Mouse (Mus musculus) thymus, adult 18-20 months (tissue): Measurements from ENCODE around the gene Gck.

Experiments
- DNase-seq, 2 experiments: peaks; one replicate each; pipeline ENCODE4 v3.0.0; 2022; ENCODE audit warnings: mixed read lengths in 2 of 2

Gene Gck

DNA sequence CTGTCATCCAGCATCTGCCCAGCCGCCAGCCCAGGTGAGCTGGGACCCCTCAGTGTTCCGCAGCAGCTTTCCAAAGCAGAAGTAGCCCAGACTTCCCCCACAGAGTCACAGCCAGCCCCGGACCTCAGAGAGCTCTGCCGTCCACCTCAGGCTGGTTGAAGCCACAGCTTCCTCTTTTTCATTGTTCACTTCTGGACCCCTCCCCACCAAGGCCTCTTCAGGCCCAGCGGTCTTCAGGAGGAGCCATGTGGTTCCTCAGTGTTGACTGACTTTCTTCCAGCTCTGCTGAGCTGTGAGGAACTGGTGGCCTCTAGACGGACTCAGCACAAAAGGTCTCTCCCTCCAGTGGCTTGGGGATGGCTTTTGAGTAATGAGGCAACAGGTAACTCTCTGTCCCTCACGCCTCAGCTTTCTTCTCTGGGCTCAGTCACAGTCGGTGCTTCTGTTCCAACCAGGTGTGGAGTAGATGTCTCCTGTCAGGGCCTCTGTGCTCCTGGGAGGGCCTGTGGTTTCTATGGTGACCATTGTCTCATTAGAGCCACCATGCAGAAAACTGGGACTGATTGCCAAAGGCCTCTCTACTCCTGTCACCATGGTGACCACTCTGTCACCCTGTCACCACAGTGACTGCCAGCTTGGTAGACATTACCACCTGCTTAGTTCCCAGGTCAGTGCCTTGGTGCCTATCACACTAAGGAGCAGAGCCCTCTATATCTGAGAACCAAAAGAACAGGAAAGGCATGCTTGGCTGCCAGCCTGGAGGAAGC, at the start of gene Gck:
Gene Gck, minus strand, starts transcription at position 496 of the 767 bp plus-strand sequence.
- no peak for DNase-seq

DNA sequence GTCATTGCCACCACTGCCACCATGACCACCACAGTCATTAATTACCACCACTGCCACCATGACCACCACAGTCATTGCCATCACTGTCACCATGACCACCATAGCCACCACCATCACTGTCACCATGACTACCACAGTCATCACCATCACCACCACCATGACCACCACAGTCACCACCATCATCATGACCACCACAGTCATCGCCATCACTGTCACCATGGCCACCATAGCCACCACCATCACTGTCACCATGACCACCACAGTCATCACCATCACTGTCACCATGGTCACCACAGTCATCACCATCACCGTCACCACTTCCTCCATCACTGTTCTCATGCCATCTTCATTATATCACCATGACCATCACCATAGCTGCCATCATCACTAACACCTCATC, 48.6 kb upstream of the Gck start:
- DNase-seq = no peak

GRCm38 (mm10) chr11:5995989-5996388, 46.1 kb upstream of the Gck start:
- peak; percentile 66 to 67 for DNase-seq

GRCm38 (mm10) chr11:5994880-5995279, 45.0 kb upstream of the Gck start:
- no peak for DNase-seq

GRCm38 (mm10) chr11:5994212-5994611, 44.3 kb upstream of the Gck start:
- no peak for DNase-seq

- peak in 1 of 2 experiments; percentile 21 for DNase-seq
These were observed 41.0 kb upstream of the Gck start for GRCm38 (mm10) chr11:5990910-5991309.

GRCm38 (mm10) chr11:5989954-5990593, 40.2 kb upstream of the Gck start:
- DNase-seq = no peak

DNA sequence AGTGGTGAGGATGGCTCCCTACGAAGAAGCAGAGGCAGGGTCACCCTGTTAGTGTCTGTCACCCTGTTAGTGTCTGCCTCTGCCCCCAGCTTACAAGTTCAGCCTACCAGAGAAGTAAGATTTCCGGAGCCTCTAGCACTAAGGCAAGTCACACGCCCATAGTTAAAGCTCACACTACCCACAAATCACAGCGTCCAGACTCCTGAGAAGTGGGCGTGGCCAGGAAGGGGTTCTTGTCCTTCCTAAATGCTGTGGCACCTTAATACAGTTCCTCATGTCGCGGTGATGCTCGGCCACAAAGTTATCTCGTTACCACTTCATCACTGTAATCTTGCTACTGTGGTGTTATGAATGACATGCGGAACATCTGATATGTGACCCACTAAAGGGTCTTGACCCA, 38.2 kb upstream of the Gck start:
- no peak for DNase-seq

DNA sequence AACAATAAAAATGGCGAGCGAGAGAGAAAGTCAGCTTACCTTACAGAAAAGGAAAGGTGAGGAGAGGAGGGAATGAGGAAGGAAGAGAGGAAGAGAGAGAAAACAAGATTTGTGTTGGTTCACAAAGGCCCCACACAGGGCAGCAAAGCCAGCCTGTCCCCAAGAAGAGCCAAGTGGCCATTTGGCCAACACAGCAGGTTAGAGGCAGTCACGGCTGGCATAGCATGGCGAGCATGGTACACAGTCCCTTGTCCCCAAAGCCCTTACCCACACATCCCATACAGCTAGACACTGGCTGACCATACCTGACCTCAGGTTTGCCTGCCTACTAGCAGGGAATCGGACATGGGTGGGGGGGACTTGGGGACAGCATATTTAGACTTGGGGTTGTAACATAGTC, 33.7 kb upstream of the Gck start:
- DNase-seq = no peak

- no peak for DNase-seq
These were observed 31.4 kb upstream of the Gck start for GRCm38 (mm10) chr11:5981323-5981722.

GRCm38 (mm10) chr11:5980561-5980960, 30.7 kb upstream of the Gck start:
- DNase-seq = no peak

DNA sequence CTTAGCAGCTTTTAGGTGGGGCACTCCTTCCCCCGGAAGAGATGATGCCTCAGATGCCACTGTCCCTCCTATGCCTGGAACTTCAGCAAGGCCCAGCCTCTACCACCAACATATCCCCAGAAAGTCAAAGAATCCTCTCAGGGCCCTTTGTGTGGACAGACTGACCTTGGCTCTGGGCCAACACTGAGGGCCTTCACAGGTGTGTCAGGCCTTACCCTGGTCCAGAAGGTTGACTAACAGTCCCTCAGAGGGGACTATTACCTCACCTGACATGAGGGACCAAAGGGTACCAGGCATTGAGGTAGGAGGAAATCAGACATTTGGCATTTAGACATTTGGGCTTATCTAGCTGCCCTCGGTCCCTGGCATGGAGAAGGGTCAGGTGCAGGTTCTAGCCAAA, 30.2 kb upstream of the Gck start:
- DNase-seq = no peak

GRCm38 (mm10) chr11:5979088-5979487, 29.2 kb upstream of the Gck start:
- no peak for DNase-seq

- no peak for DNase-seq
These were observed 26.2 kb upstream of the Gck start for GRCm38 (mm10) chr11:5976106-5976505.

GRCm38 (mm10) chr11:5975068-5975467, 25.2 kb upstream of the Gck start:
- no peak for DNase-seq

- no peak for DNase-seq
These were observed 24.2 kb upstream of the Gck start for GRCm38 (mm10) chr11:5974053-5974452.

- no peak for DNase-seq
These were observed 23.3 kb upstream of the Gck start for GRCm38 (mm10) chr11:5973151-5973550.

- no peak for DNase-seq
These were observed 21.3 kb upstream of the Gck start for GRCm38 (mm10) chr11:5971202-5971601.

DNA sequence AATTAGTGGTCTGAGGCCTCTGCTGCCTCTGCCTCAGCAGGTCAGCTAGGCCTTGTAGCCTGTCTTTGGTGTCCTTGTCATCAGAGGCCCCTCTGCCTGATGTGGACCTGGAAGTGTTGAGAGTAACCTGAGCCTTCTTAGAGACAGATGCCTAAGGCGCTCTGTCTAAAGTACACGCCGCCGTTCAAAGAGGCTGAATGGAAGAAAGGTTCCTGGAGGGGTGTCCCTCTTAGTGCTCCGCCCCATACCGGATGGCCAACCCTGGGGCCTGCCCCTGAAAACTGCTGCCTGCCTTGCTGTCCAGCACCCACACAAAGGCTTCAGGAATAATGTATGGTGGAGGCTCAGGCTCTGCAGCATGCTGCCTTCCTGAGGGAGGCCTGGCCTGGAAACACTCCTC, 18.3 kb upstream of the Gck start:
- DNase-seq = no peak

GRCm38 (mm10) chr11:5966751-5967150, 16.9 kb upstream of the Gck start:
- no peak for DNase-seq

- no peak for DNase-seq
These were observed 16.0 kb upstream of the Gck start for GRCm38 (mm10) chr11:5965865-5966264.

GRCm38 (mm10) chr11:5960051-5960450, 10.2 kb upstream of the Gck start:
- no peak for DNase-seq

- peak; percentile 91 to 92 for DNase-seq
These were observed 5.8 kb upstream of the Gck start, which contains the start of gene Ykt6 for GRCm38 (mm10) chr11:5955546-5956276. Gene Ykt6 (plus strand): TSS chr11:5955693.
